Mouse (Mus musculus) frontal cortex, postnatal 10 days (tissue): ENCODE results near the gene Src.

Experiments used
- DNase-seq, 2 experiments: peaks; one replicate each; pipeline ENCODE4 v3.0.0; 2022; ENCODE audit warnings: low spot score in 2 of 2, mixed read lengths in 1 of 2

Gene Src

GRCm38 (mm10) chr2:157412497-157412896, 5.7 kb upstream of the Src start:
- DNase-seq: no peak

- no peak for DNase-seq
Observed at GRCm38 (mm10) chr2:157417229-157417628, 1.0 kb upstream of the Src start.

GRCm38 (mm10) chr2:157418609-157419071, 396 bp downstream of the Src start:
- no peak for DNase-seq

- no peak for DNase-seq
Observed at GRCm38 (mm10) chr2:157419506-157419905, 1.3 kb downstream of the Src start.

- no peak for DNase-seq
Observed at GRCm38 (mm10) chr2:157420404-157420803, 2.2 kb downstream of the Src start.

- no peak for DNase-seq
Observed at GRCm38 (mm10) chr2:157422062-157422655, 3.9 kb downstream of the Src start.

- DNase-seq: no peak
Observed at GRCm38 (mm10) chr2:157422854-157423705, 4.8 kb downstream of the Src start.

GRCm38 (mm10) chr2:157423706-157424125, 5.5 kb downstream of the Src start:
- no peak for DNase-seq

GRCm38 (mm10) chr2:157424126-157424903, 6.1 kb downstream of the Src start:
- DNase-seq: no peak

- no peak for DNase-seq
Observed at GRCm38 (mm10) chr2:157424904-157425642, 6.8 kb downstream of the Src start.

- DNase-seq: no peak
Observed at GRCm38 (mm10) chr2:157425643-157425988, 7.4 kb downstream of the Src start.

- no peak for DNase-seq
Observed at GRCm38 (mm10) chr2:157426171-157426570, 7.9 kb downstream of the Src start.

- DNase-seq: no peak
Observed at GRCm38 (mm10) chr2:157427164-157427563, 8.9 kb downstream of the Src start.

GRCm38 (mm10) chr2:157428351-157429139, 10.3 kb downstream of the Src start:
- no peak for DNase-seq

- DNase-seq: no peak
Observed at GRCm38 (mm10) chr2:157429735-157430134, 11.5 kb downstream of the Src start.

- DNase-seq: no peak
Observed at GRCm38 (mm10) chr2:157430667-157431429, 12.6 kb downstream of the Src start.

- DNase-seq: no peak
Observed at GRCm38 (mm10) chr2:157431912-157432311, 13.7 kb downstream of the Src start.

GRCm38 (mm10) chr2:157432476-157432875, 14.2 kb downstream of the Src start:
- DNase-seq: peak; percentile 66 to 71

GRCm38 (mm10) chr2:157434041-157434440, 15.8 kb downstream of the Src start:
- no peak for DNase-seq

- DNase-seq: no peak
Observed at GRCm38 (mm10) chr2:157434497-157434896, 16.3 kb downstream of the Src start.
